Mouse (Mus musculus): ENCODE data around the gene Gm37240.

DNA sequence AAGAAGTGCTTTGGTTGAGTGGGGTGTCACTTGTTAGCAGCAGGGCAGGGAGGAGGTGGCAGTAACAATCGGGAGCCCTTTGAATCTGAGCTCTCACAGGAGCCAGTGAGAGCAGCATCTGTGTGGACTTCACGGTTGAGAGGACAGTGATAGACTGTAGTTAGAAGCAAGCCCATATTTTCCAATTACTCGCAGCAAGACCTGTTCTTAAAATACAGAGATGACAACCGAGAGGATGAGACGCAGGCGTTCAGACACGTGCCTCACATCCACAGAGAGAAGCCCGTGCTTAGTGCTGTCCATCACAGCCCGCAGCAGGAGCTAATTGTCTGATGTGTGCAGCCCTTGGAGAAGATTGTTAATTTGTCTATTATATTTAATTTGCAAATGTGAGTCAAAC, 465.9 kb downstream of the Gm37240 start:
- no peak for TF ChIP-seq CTCF (IDR thresholded peaks at IDR 0.05; ENCODE audit: low read depth, low read length)
- TF ChIP-seq GATA1 (IDR thresholded peaks at IDR 0.05; ENCODE audit: borderline replicate concordance, low read length) = no peak
- TF ChIP-seq TAL1 (conservative IDR thresholded peaks at IDR 0.05; ENCODE audit: low read depth, low read length) = no peak
- TF ChIP-seq GATA2 (IDR thresholded peaks at IDR 0.05; ENCODE audit: borderline replicate concordance, low read depth, low read length) = no peak
